Mouse (Mus musculus) cerebellum, postnatal 14 days (tissue): ENCODE measurements around the gene Otulin.
A peak's percentile ranks its signal among the peaks of the same experiment; 100 is the strongest.

Source experiments
- DNase-seq, 2 experiments: peaks; one replicate each; pipeline ENCODE4 v3.0.0; 2021; ENCODE audit warnings: mixed read lengths in 2 of 2

Otulin gene

DNA sequence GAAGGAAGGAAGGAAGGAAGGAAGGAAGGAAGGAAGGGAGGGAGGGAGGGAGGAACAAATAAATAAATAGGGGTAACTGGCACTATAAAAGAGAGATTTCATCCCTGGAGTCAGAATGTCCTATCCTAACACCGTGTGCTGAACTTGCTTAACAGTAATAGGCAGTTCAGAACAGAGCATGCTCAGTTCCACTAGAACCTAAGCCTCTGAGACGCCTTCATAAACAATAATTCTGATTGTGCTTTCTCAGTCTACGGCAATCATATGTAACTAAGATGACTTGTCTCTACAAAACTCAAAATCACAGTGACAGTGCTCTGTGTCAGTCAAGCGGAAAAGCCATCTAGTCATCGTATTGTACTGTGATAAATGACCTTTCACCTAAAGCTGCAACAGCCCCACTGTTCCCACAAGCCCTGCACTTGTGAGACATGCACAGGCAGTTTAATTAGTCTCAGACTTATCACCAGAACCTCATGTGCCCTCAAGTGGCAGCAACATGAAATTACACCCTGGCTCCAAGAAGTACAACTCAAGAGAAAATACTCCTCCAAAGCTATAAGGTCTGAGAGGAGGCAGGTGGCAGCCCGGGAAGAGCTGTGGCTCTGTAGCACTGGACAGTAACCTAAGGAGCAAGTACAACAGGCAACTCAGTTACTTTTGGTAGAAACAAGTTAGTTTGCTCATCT is 17.8 kb downstream of the Otulin start:
- peak; percentile 80 to 81 for DNase-seq

DNA sequence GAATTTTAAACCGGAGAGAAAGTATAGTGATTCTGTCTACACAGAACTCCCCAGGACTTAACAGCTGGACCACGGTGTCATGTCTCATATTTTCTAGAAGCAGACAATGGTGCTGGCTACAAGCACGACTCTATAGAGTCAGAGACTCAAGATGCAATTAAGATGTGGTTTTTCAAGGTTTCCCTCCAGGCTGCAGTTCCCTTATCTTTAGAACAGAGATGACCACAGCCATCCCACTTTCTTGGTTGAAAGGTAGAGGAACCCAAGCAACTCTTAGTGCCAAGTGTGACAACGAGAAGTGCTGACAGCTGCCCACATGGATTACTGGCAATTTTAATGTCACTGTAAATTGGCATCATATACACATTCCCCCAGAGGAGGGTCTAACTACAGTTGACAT is 20.9 kb downstream of the Otulin start:
- DNase-seq, result no peak

DNA sequence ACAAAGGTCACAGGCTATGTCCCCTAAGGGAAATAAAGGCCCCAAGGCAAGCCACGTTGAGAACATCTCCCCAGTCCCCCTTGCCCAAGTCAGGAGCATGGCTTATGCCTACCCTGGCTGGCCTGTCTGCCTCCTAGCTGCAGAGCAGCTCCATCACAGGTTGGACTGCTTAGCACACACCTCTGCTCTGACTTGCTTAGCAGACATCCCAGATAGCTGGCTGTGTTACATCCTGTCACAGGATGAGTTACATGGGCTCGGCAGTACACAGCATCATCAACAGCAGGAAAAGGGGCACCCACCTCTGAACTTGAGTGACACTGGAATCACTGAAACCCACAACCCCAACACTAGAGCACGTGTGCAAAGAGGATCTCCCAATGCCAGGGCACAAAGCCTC is 25.2 kb downstream of the Otulin start:
- no peak for DNase-seq

- no peak for DNase-seq
Observed at GRCm38 (mm10) chr15:27604558-27604957, 25.9 kb downstream of the Otulin start.

GRCm38 (mm10) chr15:27600524-27600923 is 30.0 kb downstream of the Otulin start:
- DNase-seq, result no peak

- DNase-seq, result no peak
Observed at GRCm38 (mm10) chr15:27598786-27599385, 31.6 kb downstream of the Otulin start.

DNA sequence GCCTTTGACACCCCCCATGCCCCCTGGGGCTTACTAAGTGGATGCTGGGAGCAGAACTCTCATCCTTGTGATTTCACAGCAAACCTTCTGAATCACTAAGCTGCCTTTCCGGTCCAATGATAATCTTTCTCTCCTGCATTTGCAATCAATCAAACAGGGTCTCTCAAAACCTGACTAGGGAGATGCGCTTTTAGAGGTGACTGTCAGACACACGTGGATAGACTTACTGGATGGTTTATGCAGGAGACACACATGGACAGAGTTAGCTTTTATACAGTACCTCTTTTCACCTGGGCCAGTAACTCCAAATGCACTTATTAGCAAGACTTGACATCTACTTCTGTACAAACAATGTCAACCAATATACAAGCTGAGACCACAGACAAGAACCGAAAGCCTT is 33.0 kb downstream of the Otulin start:
- DNase-seq, result no peak

GRCm38 (mm10) chr15:27596463-27597140 is 33.9 kb downstream of the Otulin start:
- no peak for DNase-seq

DNA sequence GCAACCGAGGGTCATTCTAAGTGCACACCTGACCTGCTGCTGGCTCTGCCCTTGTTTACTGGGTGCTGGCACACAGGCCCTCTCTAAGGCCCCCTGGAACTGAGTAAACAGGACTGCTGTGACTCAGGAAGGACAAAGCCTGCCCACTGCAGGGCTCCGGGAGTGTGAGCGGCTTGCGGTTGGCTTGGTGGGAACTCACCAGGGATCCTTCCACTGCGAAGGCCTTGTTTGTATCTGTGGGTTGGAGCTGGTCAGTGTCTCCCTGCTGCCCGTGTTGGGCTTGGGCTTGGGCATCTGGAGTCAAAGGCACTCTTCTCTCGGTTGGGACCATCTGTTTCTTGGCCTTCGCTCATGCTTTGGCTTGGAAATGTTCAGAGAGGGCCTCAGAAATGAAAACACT is 34.9 kb downstream of the Otulin start:
- peak in 1 of 2 experiments; percentile 48 for DNase-seq

- no peak for DNase-seq
Observed at GRCm38 (mm10) chr15:27594973-27595372, 35.5 kb downstream of the Otulin start.

DNA sequence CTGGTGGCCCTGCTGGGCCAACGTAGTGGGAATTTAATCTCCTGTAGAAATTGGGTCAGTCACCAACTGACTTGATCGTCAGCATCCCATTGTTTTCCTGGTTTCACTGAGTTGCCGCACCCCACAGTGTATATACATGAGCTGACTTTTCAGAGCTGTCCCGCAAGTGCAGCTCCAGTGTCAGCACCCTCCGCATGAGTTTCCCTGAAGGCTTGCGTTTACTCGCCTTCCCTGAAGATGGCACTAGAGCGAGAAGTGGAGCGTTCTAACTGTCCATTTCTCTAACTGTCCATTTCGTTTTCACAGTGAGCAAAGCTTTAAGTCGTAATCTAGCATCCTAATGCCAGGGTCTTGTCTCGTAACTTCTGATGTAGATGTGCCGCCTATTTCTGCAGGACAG is 36.8 kb downstream of the Otulin start:
- DNase-seq, result peak; percentile 61 to 66

GRCm38 (mm10) chr15:27592620-27593320 is 37.7 kb downstream of the Otulin start:
- DNase-seq, result no peak

DNA sequence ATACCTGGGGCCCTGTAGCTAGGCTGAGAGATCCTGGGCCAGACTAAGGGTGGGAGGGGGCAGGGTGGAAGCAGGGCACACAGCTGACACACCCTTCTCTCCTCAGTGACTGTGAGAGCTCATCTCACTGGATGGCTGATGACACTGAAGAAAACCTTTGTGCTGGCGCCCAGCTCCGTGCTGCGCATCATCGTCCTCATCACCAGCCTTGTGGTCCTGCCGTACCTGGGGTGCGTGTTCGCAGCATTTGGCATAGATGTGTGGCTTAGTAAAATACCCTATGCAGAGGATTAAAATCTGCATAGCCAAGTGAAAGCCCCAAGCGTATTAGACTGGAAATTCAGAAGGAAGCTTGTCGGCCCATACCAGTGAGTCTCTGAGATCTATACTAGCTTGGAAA is 39.7 kb downstream of the Otulin start:
- DNase-seq, result no peak

DNA sequence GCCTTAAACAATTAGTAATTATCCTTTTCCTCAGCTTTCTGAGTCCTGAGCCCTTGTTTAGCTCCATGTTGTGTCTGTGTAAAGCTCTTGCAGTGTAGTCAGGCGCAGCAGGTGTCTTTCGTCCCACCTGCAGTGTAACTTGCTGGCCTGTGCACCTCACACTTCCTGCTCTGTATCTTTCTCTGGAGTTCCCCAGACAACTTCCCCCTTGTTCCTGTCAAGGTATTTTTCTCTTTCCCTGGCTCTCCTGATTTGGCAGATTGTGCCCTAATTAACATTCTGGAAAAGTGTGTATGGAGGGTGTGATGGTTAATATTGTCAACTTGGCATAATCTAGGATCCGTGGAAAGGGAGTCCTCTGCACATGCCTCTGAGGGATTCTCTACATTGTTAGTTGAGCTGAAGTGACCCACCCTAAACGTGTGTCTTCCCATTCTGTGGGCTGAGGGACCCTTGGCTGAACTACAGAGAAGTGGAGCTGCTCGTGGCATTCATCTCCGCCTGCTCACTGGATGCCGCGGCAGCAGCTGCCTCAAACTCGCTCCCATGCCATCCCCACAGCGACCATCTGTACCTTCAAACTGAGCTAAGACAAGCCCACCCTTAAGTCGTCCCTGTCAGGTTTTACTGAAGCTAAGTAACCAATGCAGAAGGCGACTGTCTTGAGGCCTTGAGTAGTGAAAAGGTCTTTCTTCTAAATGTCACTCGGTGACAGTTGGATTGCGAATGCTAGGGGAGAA is 42.2 kb downstream of the Otulin start:
- peak; percentile 43 to 44 for DNase-seq

DNA sequence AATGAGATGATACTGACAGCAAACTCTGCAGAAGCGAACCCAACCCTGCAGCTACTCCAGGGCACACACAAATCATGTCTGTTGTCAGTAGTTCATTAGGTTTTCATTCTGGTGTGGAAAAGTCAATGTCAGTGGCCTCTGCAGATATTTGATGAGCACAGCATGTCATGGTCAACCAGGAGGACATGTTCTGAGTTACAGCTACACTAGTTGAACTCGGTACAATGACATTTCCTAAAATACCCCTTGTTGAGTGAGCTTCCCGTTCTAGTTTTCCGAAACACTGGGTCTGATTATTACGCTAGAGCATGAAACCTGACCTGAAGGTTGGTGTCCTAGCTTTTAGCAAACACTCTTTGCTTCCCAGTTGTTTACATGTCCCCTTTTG is 44.4 kb downstream of the Otulin start:
- no peak for DNase-seq

DNA sequence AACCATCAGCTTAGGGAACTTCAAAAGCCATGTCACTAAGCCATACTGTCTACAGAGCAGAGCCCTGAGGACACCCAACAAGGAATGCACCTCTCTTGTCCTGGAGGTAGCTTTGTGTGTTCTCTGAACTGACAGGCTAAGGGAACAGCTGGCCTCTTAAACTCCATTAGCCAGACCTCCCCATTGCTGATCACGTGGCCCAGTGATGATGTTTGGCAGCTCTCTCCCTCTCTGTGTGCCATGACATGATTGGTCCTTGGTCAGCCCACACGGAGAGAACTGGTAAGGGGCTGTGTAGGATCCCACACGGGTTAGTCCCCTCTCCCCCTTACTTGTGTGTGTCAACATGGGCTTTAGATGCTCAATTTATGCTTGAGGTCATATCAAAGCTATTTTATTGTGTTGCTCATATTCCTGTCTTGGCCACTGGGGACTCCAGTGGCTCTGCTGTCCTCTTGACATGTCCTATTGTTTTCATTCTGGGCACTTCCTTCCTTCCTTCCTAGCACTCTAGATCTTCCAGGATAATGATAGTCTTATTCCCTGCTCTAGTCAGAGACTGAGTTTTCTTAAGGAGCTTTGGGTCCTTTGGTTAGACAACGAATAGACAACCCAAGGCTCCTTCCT is 44.9 kb downstream of the Otulin start:
- no peak for DNase-seq

DNA sequence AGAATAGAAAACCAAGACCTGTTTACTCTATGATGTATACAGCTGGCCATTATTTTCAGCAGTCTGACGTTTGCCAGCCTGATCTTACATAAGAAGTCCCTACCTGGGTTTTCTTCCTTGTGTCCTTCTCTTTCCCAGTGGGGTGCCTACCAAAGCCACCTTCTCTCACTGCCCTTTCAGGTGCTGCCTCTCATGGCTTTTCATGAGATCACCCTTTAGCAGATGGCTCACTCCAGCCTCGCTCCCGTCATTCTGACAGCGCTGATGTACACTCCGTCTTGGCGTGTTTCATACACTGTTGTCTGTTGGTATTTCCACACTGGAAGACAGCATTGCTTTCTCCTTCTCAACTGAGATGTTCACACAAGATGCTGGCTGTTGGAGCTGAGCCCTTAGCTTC is 46.9 kb downstream of the Otulin start:
- no peak for DNase-seq

DNA sequence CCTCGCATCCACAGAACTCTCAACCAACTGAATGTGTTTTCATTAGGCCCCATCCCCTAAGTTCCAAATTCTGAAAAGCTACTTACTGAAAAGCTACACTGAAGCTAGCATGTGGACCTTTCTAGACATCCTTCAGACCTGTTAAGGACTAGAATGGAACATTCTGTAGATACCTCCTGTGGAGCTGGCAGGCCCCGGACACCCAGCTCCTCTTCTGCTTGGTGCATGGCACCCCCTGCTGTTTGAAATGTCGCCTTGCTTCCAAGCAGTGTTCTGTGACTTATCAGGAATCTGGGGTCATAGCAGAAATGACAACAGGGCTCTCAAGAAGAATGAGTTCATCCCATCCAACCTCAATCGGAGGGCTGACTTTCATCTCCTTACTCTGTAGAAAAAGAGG is 47.5 kb downstream of the Otulin start:
- peak; percentile 44 to 62 for DNase-seq

GRCm38 (mm10) chr15:27582428-27582827 is 48.1 kb downstream of the Otulin start:
- peak; percentile 39 to 53 for DNase-seq

- DNase-seq, result no peak
Observed at GRCm38 (mm10) chr15:27581640-27582039, 48.9 kb downstream of the Otulin start.

GRCm38 (mm10) chr15:27580771-27581170 is 49.7 kb downstream of the Otulin start:
- no peak for DNase-seq

GRCm38 (mm10) chr15:27579853-27580252 is 50.6 kb downstream of the Otulin start:
- no peak for DNase-seq
